11 mouse cellular contexts compared by ENCODE assay signal in genomic region chr5:120706976-120707375, GRCm38 (mm10). TPM values are rescaled to one million over a fixed set of nuclear protein-coding genes. Genes with fewer than 3 reads are reported as not detected.
DNase-seq lines count a peak whose midpoint lies in the region; ATAC-seq lines count a peak whose summit lies in the region.
"Had no signal": no experiment of that assay in that cellular context is flagged by ENCODE, and none has a peak within 500 bp of the region (broad histone marks: within the 10 kb centered on the region; RNA-seq: fewer than 3 reads in every experiment).

No protein-coding gene starts in this region.

- peak overlapping the region; percentile 47 for H3K4me2 ChIP-seq in heart, embryonic 13.5 days
- H3K4me2 ChIP-seq in embryonic facial prominence, embryonic 14.5 days (ENCODE audit: low read depth, low read length) = peak overlapping the region; percentile 42
- peak overlapping the region; percentile 35 for H3K4me2 ChIP-seq in limb, embryonic 11.5 days (ENCODE audit: low read depth, severe bottlenecking)

- peaks cover 21% of the 10 kb centered on the region for H3K4me1 ChIP-seq in heart, embryonic 13.5 days
- peaks cover 15% of the 10 kb centered on the region; the same call in 1 of the 2 replicates for H3K4me1 ChIP-seq in embryonic facial prominence, embryonic 14.5 days (ENCODE audit: control insufficient read depth, insufficient read depth, low read length)
- H3K4me1 ChIP-seq in limb, embryonic 11.5 days (ENCODE audit: control insufficient read depth, insufficient read depth, low read length) = peaks cover 14% of the 10 kb centered on the region

- H3K9me3 ChIP-seq in heart, embryonic 13.5 days = no peaks in the 10 kb centered on the region
- H3K9me3 ChIP-seq in embryonic facial prominence, embryonic 14.5 days (ENCODE audit: control insufficient read depth, low read length) = no peaks in the 10 kb centered on the region
- H3K9me3 ChIP-seq in limb, embryonic 11.5 days (ENCODE audit: control insufficient read depth, low read length) = no peaks in the 10 kb centered on the region

- intact Hi-C loops in heart, postnatal 14 days (cut with DNase I) = no loop called here

- no peaks in the 10 kb centered on the region for H3K36me3 ChIP-seq in heart, embryonic 13.5 days
- H3K36me3 ChIP-seq in embryonic facial prominence, embryonic 14.5 days (ENCODE audit: control insufficient read depth, insufficient read depth, low read length) = no peaks in the 10 kb centered on the region
- no peaks in the 10 kb centered on the region for H3K36me3 ChIP-seq in limb, embryonic 11.5 days (ENCODE audit: control insufficient read depth, insufficient read depth, low read length)

- H3K27me3 ChIP-seq in heart, embryonic 13.5 days (replicated peaks) = peaks cover 100% of the 10 kb centered on the region
- peaks cover 31% of the 10 kb centered on the region for H3K27me3 ChIP-seq in embryonic facial prominence, embryonic 14.5 days (replicated peaks; ENCODE audit: control insufficient read depth, insufficient read depth, low read length)
- peaks cover 37% of the 10 kb centered on the region for H3K27me3 ChIP-seq in limb, embryonic 11.5 days (ENCODE audit: control insufficient read depth, insufficient read depth, low read length)

- peak overlapping the region; percentile 5; the same call in 1 of the 2 replicates for H3K4me3 ChIP-seq in heart, embryonic 13.5 days
- no peak overlapping the region for H3K4me3 ChIP-seq in embryonic facial prominence, embryonic 14.5 days (ENCODE audit: low read depth, low read length)
- peak overlapping the region; percentile 3; the same call in 1 of the 2 replicates for H3K4me3 ChIP-seq in limb, embryonic 11.5 days (ENCODE audit: low read depth, low read length)

- H3K9ac ChIP-seq in heart, embryonic 13.5 days = no peak overlapping the region
- H3K9ac ChIP-seq in embryonic facial prominence, embryonic 14.5 days (ENCODE audit: low read depth, low read length) = no peak overlapping the region
- H3K9ac ChIP-seq in limb, embryonic 11.5 days (ENCODE audit: low read length) = no peak overlapping the region

- 43% methylated on average over 13 of the region's 13 CpGs for WGBS in heart, embryonic 13.5 days
- 40% methylated on average over 13 of the region's 13 CpGs for WGBS in embryonic facial prominence, embryonic 14.5 days
- 43% methylated on average over 13 of the region's 13 CpGs for WGBS in limb, embryonic 11.5 days

- no peak for ATAC-seq in heart, embryonic 13.5 days (ENCODE audit: extremely low read depth, insufficient number of reproducible peaks, low FRiP score, low TSS enrichment)
- ATAC-seq in embryonic facial prominence, embryonic 14.5 days (ENCODE audit: low read depth) = no peak
- ATAC-seq in limb, embryonic 11.5 days (ENCODE audit: insufficient number of reproducible peaks, low FRiP score, low TSS enrichment, low read depth) = no peak

- no peak overlapping the region for H3K27ac ChIP-seq in heart, embryonic 13.5 days (replicated peaks)
- no peak overlapping the region for H3K27ac ChIP-seq in embryonic facial prominence, embryonic 14.5 days (replicated peaks; ENCODE audit: low read depth, low read length)
- no peak overlapping the region for H3K27ac ChIP-seq in limb, embryonic 11.5 days (replicated peaks; ENCODE audit: low read depth, low read length)

- DNase-seq in heart, postnatal 14 days = no peak
- peak; percentile 71 to 75 for DNase-seq in B cell, adult 2 months
- DNase-seq in embryonic facial prominence, embryonic 14.5 days (ENCODE audit: low spot score) = no peak
- no peak for DNase-seq in limb, embryonic 11.5 days (ENCODE audit: low spot score)
- no peak for DNase-seq in right cerebral cortex, adult 18-20 months
- no peak for DNase-seq in adrenal gland, postnatal 14 days
- no peak for DNase-seq in thymus, postnatal 4 days
- DNase-seq: adrenal gland, postnatal 25 days had no signal

RNA-seq across cellular contexts. Expression of gene Dtx1, which starts 4.8 kb away (rescaled TPM):
- 0.74 and 0.84 TPM in 2 replicates for polyA plus RNA-seq in heart, embryonic 13.5 days (2015; fragmentation: Nextera tagmentation; extraction: Ambion mirVana)
- total RNA-seq in heart, postnatal 14 days (2021) = 1 to 10 TPM; 1.3 to 3.1 TPM
- 3.4 and 4.3 TPM in 2 replicates for polyA plus RNA-seq in embryonic facial prominence, embryonic 14.5 days (2014; fragmentation: Nextera tagmentation; extraction: Ambion mirVana)
- polyA plus RNA-seq in limb, embryonic 11.5 days (2014; fragmentation: Nextera tagmentation; extraction: Ambion mirVana) = 3.0 and 3.5 TPM in 2 replicates
- total RNA-seq in adrenal gland, postnatal 14 days (2021) = 7.3 and 8.0 TPM in 2 replicates

RNA-seq across cellular contexts. Expression of gene Oas2, which starts 42.7 kb away (rescaled TPM):
- 0.24 and 0.32 TPM in 2 replicates for polyA plus RNA-seq in heart, embryonic 13.5 days (2015; fragmentation: Nextera tagmentation; extraction: Ambion mirVana)
- under 1 TPM; 0.26 to 0.37 TPM for total RNA-seq in heart, postnatal 14 days (2021)
- polyA plus RNA-seq in embryonic facial prominence, embryonic 14.5 days (2014; fragmentation: Nextera tagmentation; extraction: Ambion mirVana) = 0.38 and 0.42 TPM in 2 replicates
- 0.12 TPM in 1 of 2 replicates, not detected in the other for polyA plus RNA-seq in limb, embryonic 11.5 days (2014; fragmentation: Nextera tagmentation; extraction: Ambion mirVana)
- total RNA-seq in adrenal gland, postnatal 14 days (2021) = 0.08 and 0.30 TPM in 2 replicates
- total RNA-seq: left cerebral cortex, postnatal 4 days had no signal

RNA-seq across cellular contexts. Expression of gene Rasal1, which starts 58.4 kb away (rescaled TPM):
- polyA plus RNA-seq in heart, embryonic 13.5 days (2015; fragmentation: Nextera tagmentation; extraction: Ambion mirVana) = 0.13 and 0.37 TPM in 2 replicates
- total RNA-seq in heart, postnatal 14 days (2021) = under 1 TPM in 1 of 2 experiments, not detected in 1; 0.59 TPM
- polyA plus RNA-seq in embryonic facial prominence, embryonic 14.5 days (2014; fragmentation: Nextera tagmentation; extraction: Ambion mirVana) = 0.50 and 1.4 TPM in 2 replicates
- 0.16 and 0.48 TPM in 2 replicates for polyA plus RNA-seq in limb, embryonic 11.5 days (2014; fragmentation: Nextera tagmentation; extraction: Ambion mirVana)
- total RNA-seq in adrenal gland, postnatal 14 days (2021) = 8.3 and 13.1 TPM in 2 replicates
- polyA plus RNA-seq: heart, postnatal 0 days had no signal

Comparison
In these comparisons a context has a peak if more than half of its experiments do, and no peak if none do; other contexts are left out.
1. DNase-seq: peak in B cell, adult 2 months (2 of 2); none in heart, postnatal 14 days (0 of 2), embryonic facial prominence, embryonic 14.5 days (single experiment), limb, embryonic 11.5 days (single experiment), right cerebral cortex, adult 18-20 months (single experiment), adrenal gland, postnatal 14 days (single experiment) and thymus, postnatal 4 days (single experiment).
2. Peak in every context shown above with its lines, with median percentiles within 50 percentile points of each other: H3K4me2 ChIP-seq.